Mouse (Mus musculus) fibroblast of lung, adult 2 months (primary cell): ENCODE measurements around the gene Rasa4.
A peak's percentile ranks its signal among the peaks of the same experiment; 100 is the strongest.
"Not testable (repeated sequence)": the region's sequence is repeated elsewhere in the genome, so short reads cannot be mapped to it uniquely, and the experiment has no call there.

Experiments used
- DNase-seq: peaks from one replicate; pipeline ENCODE4 v3.0.0-alpha.2; 2011; ENCODE audit warnings: low read depth

The Rasa4 gene

DNA sequence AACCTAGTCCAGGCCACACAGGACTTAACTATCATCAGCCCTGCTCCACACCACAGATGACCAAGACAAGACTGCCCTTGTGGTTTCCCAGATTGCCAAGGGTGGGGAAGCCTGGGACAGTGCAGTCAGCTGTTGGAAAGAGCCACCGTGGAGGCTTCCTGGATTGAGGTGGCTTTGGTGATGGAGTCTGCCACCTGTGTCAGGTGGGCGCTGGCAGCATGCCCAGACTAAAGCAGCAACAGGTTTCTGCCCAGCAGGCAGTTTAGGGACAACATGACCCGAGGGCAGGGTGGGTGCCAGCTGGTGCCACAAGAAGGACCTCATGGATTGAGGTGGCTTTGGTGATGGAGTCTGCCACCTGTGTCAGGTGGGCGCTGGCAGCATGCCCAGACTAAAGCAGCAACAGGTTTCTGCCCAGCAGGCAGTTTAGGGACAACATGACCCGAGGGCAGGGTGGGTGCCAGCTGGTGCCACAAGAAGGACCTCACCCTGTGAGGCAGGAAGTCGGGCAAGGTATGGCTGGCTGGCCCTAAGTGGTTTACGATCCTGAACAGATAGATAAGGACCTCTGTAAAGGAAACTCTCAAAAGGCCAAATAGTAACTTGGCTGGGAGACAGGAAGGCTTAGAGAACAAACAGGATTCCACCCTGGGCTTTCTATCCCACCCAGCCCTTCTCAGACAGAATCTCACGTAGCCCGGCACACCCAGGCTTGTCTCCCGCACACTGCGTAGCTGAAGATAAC is 17.1 kb upstream of the Rasa4 start:
- DNase-seq: not testable (repeated sequence)

DNA sequence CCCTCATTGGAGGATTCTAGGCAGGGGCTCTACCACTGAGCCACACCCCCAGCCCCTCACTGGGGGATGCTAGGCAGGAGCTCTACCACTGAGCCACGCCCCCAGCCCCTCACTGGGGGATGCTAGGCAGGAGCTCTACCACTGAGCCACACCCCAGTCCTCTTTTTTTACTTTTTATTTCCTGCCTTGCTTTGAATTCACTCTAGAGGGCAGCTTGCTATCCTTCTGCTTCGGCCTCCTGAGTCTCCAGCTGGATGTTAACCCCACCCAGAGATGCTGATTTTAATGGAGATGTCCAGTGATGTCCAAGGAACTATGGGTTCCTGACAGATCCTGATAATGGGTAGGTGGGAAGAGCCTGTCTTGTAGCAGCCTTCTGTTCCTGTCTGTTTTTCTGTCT is 14.3 kb upstream of the Rasa4 start:
- DNase-seq: no peak

DNA sequence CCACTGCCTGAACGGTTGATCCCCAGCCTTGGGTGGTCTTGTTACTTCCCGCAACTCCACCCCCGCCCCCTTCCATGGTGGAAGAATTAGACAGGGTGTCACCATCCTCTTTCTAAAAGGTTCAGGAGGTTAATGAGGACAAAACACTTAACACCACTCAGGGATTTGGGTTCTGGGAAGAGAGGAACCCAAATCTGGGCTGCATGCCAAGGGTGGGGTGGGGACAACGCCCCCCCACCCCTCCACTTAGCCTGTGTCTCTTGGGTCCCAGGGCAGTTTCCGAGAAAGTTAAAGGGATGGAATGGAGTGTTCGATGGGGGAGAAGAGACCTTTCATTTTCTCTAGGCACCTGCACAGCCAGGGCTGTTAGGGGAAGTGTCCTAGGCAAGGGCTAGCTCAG is 10.7 kb upstream of the Rasa4 start:
- no peak for DNase-seq

DNA sequence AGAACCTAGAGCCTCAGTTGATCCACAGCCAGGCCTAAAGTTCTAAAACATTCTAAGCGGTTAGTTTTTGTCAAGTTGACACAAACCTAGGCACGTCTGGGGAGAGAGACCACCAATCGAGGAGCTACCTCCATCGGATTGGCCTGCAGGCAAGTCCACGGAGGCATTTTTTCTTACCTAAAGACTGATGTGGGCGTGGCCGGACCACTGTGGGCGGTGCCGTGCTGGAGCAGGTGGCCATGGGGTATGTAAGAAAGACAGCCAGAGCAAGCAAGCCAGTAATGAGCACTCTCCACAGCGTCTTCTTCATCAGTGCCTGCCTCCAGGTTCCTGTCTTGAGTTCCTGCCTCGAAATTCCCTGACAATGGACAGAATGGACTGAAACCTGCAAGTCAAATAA is 10.2 kb upstream of the Rasa4 start:
- DNase-seq: no peak

DNA sequence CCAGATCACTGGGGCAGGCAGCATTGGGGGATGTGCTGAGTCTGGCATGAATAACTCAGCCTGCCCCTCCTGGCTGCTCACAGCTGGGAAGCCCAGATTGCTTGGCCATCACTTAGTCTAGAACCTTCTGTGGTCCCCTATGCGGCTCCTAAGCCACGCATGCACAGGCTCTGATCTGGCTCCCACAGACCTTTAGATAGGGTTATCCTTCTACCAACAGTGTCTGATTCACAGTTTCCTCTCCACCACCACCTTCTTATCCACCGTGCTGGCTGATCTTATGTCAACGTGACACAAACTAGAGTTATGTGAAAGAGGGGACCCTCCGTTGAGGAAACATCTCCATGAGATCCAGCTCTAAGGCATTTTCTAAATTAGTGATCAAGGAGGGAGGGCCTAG is 8.6 kb upstream of the Rasa4 start:
- DNase-seq: no peak

DNA sequence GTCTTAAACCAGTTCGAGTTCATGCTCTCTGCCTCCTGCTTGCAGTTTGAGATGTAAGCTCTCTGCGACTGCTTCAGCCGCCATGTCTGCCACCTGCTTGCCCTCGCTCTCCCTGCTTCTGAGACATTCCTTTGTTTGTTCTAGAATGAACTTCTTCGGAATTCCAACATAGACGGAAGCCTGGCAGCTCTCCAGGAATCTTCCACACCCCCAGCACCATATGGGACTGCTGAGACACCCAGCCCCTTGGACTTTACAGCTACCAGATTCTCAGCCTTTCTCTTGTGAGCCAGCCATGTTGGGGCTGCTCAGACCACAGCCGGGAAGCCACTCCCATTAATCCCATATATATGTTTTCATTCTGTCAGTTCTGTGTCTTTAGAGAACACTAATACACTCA is 7.4 kb upstream of the Rasa4 start:
- no peak for DNase-seq

DNA sequence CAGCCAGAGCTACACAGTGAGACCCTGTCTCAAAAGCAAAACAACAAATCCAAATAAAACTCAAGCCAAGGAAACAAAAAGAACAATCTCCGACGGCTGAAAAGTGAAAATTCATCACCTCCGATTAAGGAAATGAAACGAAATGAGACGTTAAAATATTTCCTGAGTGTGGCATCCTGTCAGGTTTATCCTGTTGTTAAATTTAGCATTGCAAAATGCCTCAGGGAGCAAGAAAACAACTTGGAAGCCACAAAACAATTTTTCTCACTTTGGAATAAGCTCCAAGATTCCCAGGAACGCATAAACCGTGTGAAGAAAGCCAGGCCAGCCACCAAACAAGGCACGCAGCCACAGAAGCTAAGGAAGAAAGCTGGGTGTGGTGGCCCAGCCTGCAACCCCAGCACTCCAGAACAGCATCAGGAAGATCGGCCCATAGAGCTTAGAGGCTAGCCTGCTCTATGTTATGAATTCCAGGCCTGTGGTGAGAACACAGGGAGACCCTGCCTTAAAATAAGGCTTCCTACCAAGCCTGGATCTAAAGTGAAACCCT is 6.6 kb upstream of the Rasa4 start:
- no peak for DNase-seq

DNA sequence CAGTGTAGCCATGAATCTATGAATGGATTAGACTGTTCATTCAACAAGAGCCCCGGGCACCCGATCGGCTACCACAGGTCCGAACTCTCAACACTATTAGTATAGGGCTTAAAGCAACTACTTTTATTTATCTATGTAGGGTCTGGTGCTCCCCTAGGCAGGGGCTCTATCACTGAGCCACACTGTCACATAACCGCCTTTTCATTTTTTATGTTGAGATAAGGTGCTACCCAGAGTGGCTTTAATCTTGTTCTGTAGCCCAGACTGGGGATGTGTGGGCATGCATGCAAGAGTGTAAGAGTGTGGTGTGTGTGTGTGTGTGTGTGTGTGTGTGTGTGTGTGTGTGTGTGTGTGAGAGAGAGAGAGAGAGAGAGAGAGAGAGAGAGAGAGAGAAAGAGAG is 5.6 kb upstream of the Rasa4 start:
- no peak for DNase-seq

DNA sequence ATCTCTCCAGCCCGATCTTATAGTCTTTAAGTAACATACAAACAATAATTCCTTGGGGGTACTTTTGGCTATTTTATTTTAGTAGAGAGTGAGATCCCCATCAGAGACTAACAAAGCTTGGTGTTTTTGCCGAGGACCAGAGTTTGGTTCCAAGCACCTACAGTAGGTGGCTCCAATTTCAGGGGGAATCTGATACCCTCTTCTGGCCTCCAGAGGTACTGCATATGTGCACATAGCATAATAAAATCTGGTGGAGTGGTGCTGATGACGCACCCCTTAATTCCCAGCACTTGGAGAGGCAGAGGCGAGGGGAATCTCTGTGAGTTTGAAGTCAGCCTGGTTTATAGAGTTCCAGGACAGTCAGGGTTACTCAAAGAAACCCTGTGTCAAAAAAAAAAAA is 1.4 kb upstream of the Rasa4 start:
- DNase-seq: no peak

DNA sequence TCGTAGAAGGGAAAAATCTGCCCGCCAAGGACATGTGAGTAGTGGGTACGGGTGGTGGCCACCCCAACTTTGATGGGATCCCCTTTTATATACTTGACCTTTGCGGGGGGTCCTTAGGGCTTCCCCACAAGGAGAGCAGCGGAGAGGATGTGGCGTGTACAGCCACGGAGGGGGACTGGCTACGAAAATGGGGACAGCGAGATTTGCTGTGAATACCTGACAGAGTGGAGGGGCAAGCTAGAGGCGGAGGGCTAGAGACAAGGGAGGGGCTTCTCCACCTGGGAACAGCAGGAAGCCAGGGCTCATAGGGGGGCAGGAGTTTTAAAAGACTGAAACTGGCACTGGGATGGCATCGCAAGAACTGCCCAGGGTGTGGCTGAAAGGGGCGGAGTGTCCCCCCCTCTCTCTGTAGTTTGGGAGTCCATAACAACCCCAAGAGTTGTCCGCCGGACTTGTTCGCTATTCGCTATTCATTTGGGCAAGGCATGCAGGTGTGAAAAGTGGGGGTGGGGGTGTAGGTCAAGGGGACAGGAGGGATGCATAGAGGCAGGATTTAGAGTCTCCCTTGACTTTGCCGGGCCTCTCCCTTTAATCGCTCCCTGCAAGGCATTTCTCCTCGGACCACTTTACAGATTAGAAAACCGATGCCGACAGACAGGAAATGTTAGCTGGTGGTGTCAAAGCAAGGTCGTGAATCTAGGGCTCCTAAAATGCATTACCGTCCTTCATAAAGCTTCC is 597 bp downstream of the Rasa4 start:
- DNase-seq: no peak

DNA sequence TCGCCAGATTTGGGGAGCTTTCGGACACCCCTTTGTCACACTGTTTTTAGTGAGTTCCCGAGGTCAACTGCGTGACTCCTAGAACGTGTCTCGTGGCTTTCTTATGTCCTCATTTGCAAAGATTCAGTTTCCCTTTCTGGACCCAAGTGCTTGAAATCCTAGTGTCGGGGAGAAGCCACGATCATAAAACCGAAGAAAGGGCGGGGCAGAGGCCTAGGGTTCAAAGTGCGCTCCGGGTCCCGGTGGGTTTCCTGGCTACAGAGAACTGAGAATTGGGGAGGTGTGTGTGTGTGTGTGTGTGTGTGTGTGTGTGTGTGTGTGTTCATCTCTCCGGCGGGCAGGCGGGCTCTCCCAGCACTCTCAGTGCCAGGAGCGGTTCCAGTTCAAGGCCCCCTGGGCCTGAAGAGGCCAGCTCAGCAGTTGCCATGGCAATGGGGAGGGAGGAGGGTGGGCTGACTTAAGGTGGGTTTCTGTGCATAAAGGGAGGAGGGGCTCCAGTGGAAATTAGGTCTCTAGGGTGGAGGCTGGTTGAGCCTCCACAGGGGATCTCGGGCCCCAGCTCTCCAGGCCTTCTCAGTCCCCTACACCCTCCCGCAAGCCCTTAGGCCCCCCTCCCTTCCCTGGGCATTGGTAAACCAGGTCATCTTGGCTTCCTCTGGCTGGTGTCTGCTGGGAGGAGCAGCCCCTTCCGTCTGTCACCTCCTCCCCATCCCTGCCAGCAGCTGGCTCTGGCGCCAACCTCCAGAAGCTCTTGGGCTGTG is 1.4 kb downstream of the Rasa4 start:
- no peak for DNase-seq

DNA sequence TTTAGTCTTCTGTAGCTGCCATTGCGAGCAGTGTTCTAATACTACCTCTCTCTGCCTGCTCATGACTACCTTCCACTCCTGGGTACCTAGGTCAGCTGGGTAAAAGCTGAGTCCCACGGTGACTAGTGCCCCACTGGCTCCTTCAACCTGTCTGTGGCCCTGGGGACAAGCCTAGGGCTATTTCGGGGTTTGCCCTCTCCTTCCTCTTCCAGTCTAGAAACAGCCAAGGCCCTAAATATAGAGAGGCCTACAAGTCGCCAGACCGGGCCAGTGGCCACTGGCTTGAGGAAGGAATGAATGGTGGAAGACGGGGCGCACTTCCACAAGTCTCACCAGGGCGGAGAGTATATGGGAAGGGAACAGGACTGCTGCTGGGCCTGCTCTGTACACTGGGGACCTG is 2.6 kb downstream of the Rasa4 start:
- no peak for DNase-seq

DNA sequence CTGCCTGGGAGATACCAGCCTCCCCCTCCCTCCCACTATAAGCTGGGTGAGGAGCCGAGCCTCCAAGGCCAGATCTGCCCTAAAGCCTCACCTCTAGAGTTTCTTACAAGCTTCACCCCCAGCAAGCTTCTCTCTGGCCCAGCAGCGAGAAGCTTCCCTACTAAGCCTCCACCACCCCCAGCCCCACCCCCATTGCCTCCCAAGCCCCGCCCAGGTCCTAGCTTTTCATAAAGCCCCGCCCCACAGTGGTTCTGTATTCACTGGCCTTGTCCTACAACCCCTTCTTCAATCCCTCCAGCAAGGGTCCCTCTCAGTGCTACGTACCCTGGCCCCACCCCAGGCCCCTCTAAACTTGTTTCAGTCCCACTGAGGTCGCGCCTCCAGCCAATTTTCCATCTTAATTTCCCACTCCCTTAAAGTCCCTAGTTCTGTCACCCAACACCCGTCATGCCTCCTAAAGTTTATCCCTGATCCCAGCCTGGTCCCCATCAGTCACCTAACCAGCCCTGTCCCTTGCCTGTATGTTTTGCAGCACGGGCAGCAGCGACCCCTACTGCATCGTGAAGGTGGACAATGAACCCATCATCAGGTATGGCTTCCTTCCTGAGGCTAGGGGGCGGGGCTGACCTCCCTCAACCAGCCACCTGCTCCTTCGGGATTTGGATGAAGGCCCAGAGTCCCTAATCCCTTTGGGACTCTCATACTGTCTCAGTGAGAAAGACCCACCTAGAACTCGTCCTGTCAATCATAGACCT is 5.3 kb downstream of the Rasa4 start:
- DNase-seq: no peak

DNA sequence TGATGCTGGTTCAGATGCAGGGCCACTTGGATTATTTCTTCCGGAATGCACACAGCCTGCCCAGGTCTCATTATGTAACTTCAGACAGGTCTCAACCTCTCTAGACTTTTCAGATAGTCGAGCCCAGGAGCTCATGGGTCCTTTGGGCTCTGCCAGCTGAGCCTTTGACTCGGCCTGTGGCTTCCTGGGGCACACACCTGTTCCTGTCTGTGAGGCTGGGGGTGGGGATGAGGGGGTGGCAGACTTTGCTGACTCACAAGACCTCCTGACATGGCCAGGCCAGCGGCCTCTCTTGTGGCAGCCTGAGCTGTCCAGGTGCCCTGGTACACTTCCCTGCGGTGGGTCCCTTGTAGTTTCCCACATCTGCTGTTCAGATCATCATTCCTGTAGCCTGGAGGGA is 8.2 kb downstream of the Rasa4 start:
- DNase-seq: no peak

DNA sequence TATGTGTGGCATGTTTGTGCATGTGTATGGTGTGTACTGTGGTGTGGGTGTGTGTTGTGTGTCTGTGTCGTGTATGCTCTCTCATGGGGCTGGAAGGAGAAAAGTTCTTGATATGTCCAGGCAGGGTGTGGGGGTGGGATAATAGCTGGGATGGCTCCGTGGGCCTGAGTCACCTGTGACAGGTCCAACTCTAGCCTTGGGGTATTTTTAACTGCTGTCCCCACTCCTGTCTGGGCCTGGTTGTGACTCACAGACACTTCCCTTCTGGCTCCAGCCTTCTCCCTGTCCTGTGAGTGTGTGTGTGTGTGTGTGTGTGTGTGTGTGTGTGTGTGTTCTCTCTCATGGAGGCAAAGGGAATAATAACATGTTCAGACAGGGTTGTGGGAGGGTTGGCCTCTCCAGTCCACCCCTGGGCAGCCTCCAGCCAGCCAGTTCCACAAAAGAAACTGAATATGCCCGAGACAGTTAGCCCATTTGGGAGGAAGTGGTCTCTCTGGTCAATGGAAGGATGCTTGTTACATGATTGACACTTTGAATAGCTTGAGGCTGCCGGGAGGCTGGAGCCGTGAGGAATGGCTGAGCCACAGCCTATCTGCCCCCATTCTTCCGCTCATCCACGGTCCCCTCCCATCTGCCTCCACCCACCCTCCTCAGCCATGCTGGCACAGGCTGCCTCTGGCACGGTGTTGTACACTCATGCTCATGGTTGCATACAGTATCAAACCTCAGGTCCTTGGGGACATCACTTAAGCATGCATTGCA is 10.7 kb downstream of the Rasa4 start:
- DNase-seq: peak; percentile 56

DNA sequence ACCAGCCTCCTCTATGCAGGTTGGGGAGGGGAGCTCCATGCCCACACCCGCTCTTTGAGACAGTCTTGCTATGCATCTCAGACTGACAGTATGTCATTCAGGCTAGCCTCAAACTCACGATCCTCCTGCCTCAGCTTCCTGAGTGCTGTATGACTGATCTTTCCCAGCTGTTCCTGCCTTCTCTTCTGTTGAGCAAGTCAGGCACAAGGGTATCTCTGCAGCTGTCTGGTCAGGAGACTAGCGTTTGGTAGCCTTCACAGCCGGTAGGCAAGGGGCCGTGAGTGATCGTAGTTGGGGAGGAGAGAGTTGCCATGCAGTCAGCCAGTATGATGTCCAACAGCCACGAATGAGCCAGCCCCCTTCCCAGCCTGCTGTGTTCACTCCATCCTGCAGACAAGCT is 11.4 kb downstream of the Rasa4 start:
- DNase-seq: no peak

DNA sequence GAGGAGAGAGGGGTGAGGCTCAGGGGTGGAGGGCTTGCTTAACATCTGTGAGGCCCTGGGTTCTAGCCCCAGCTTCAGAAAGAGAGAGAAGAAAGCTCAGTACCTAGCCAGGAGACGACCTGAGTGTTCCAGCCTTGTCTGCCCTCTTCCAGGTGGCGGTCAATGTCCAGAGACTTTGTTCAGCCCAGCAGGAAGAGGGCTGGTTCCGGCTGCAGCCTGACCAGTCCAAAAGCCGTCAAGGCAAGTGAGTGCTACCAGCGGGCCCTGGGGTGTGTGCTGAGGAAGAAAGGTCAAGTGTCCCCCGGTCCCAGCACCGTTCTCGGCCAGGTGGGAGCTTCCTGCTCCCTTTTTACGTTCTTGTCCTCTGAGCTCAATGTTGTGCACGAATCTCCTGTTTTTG is 14.8 kb downstream of the Rasa4 start:
- DNase-seq: no peak

DNA sequence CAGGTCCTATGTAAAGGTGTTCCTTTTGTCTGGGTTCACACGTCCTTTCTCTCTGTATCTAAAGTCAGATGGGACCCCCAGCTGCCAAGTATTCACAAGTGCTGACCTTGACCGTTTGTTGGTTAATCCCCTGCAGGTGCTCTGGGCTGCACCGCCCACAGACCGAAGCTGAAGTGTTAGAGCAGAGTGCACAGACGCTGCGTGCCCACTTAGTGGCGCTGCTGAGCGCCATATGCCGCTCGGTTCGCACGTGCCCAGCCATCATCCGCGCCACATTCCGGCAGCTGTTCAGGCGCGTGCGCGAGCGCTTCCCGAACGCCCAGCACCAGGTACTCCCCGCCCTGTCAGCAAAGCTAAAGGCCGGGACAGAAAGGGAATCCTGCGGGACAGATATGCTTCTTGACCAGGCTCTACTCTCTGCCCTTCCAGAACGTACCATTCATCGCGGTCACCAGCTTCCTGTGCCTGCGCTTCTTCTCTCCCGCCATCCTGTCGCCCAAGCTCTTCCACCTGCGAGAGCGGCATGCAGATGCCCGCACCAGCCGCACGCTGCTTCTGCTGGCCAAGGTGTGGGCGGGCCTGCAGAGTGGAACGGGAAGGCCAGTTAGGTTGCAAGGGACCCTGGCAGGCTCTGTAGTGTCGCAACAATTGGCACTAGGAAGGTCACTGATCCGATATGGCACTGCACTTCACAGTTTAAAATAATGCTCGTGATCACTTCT is 18.5 kb downstream of the Rasa4 start:
- no peak for DNase-seq

DNA sequence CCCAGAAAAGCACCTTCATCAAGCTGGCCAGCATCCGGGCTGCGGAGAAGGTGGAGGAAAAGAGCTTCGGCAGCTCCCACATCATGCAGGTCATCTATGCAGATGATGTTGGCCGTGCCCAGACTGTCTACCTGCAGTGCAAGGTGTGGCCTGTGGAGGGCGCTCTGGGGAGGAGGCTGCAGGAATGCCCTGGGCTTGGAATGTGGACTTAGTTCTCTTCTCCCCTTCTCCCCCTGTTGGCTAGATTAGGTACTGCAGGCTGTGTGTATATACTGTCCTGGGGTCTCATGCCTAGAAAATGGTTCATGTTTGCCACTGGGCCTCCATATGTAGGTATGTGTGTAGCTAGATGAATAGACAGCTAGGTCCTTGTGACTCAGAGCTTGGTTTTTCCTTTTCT is 20.8 kb downstream of the Rasa4 start:
- DNase-seq: no peak

DNA sequence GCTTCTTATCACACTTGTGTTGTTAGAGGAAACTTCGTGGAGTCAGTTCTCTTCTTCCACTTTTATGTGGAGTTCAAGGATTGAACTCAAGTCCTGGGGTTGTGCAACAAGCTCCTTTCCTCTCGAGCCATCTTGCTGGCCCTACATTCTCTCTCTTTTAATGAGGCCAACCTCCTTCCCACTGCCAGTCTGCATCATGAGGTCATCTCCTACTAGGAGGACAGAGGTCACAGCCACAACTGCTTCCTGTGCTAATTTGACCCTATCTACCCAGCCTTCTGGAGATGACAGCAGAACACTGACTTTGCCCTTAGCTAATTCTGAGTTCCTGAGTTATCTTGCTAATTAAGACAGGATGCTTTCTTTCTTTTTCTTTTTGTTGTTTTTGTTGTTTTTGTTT is 24.8 kb downstream of the Rasa4 start:
- DNase-seq: no peak

DNA sequence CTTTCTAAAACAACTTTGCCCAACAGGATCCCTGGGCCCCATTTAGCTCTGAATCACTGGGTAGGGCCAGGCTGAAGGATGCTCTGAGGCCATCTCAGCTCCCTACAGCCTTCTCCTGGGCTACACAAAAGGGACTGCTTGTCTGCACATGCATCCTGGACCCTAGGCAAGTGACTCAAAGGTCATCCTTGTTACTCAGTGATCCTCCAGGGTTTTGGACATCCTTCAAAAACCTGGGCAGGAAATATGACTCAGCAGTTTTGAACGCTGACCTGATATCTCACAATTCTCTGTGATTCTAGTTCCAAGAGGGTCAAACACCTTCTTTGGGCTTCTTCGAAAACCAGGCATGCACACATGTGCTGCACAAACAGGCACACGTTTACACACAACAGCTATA is 25.3 kb downstream of the Rasa4 start:
- no peak for DNase-seq
